Mouse (Mus musculus) layer of hippocampus, adult 6 months (tissue): ENCODE data around the gene Lcn6. TPM values are rescaled to one million over a fixed set of nuclear protein-coding genes. Genes with fewer than 3 reads are reported as not detected.

ENCODE experiments used
- long read RNA-seq, 2 experiments: library from polyadenylated mRNA; unstranded; transcript quantifications; one replicate each; pipeline ENCODE4 v2.0.0; 2019 to 2020
- polyA plus RNA-seq: library from polyadenylated mRNA; unstranded; fragments of <200 nt; fragmentation: Nextera tagmentation; gene quantifications from 2 replicates; pipeline ENCODE4 v1.2.3, GENCODE M21; 2021

Lcn6 gene
- not detected in 2 replicates for polyA plus RNA-seq
- long read RNA-seq, experiment 1 = 0 reads
- long read RNA-seq, experiment 2 = 0 reads

GRCm38 (mm10) chr2:25676486-25676885 is at the start of gene Lcn6:
Gene Lcn6 (plus strand): TSS chr2:25676786.

GRCm38 (mm10) chr2:25627811-25628210 is 48.8 kb upstream of the Lcn6 start, which contains the start of gene Fcna:
Gene Fcna (minus strand): TSS chr2:25628030.

GRCm38 (mm10) chr2:25652902-25653301 is 23.7 kb upstream of the Lcn6 start, which contains the start of gene Lcn8:
Gene Lcn8 (plus strand): TSS chr2:25653120.

GRCm38 (mm10) chr2:25657652-25658051 is 18.9 kb upstream of the Lcn6 start, which contains the start of gene Lcn5:
Gene Lcn5 (plus strand): TSS chr2:25657952.

GRCm38 (mm10) chr2:25682426-25682825 is 5.8 kb downstream of the Lcn6 start, which contains the start of gene Lcn10:
Gene Lcn10 (plus strand): TSS chr2:25682726.

GRCm38 (mm10) chr2:25699743-25700142 is 23.2 kb downstream of the Lcn6 start, which contains the start of gene Obp2a:
Gene Obp2a (plus strand): TSS chr2:25700043.

GRCm38 (mm10) chr2:25706643-25707481 is 30.3 kb downstream of the Lcn6 start, which contains the start of gene Bmyc:
Gene Bmyc (plus strand): TSS chr2:25706739.

Other genes with a start within 250 kb of the Lcn6 start
- 33.0 and 34.1 TPM in 2 replicates for gene Abca2, start 248.1 kb upstream of the Lcn6 start, polyA plus RNA-seq
- gene Clic3, start 219.9 kb upstream of the Lcn6 start, polyA plus RNA-seq = 0.70 and 9.1 TPM in 2 replicates
- 111 and 116 TPM in 2 replicates for gene Paxx, start 215.7 kb upstream of the Lcn6 start, polyA plus RNA-seq
- 2,394 and 5,724 TPM in 2 replicates for gene Ptgds, start 206.7 kb upstream of the Lcn6 start, polyA plus RNA-seq
- not detected in 2 replicates for gene Lcn12, start 182.9 kb upstream of the Lcn6 start, polyA plus RNA-seq
- 124 and 134 TPM in 2 replicates for gene Fbxw5, start 176.0 kb upstream of the Lcn6 start, polyA plus RNA-seq
- 1.8 and 2.0 TPM in 2 replicates for gene C8g, start 175.1 kb upstream of the Lcn6 start, polyA plus RNA-seq
- gene Traf2, start 129.8 kb upstream of the Lcn6 start, polyA plus RNA-seq = 9.9 and 10.3 TPM in 2 replicates
- gene Edf1, start 118.9 kb upstream of the Lcn6 start, polyA plus RNA-seq = 801 and 843 TPM in 2 replicates
- 25.8 and 27.1 TPM in 2 replicates for gene Mamdc4, start 101.9 kb upstream of the Lcn6 start, polyA plus RNA-seq
- gene Phpt1, start 101.6 kb upstream of the Lcn6 start, polyA plus RNA-seq = 151 and 165 TPM in 2 replicates
- 13.5 and 18.7 TPM in 2 replicates for gene Ajm1, start 95.0 kb upstream of the Lcn6 start, polyA plus RNA-seq
- gene Rabl6, start 68.3 kb upstream of the Lcn6 start, polyA plus RNA-seq = 58.2 and 69.1 TPM in 2 replicates
- 0.83 and 1.1 TPM in 2 replicates for gene Ccdc183, start 59.1 kb upstream of the Lcn6 start, polyA plus RNA-seq
- 44.7 and 48.2 TPM in 2 replicates for gene Tmem141, start 54.8 kb upstream of the Lcn6 start, polyA plus RNA-seq
- gene Fcna, start 48.8 kb upstream of the Lcn6 start, polyA plus RNA-seq = 0.33 and 0.40 TPM in 2 replicates
- not detected in 2 replicates for gene Lcn8, start 23.7 kb upstream of the Lcn6 start, polyA plus RNA-seq
- not detected in 2 replicates for gene Lcn5, start 18.8 kb upstream of the Lcn6 start, polyA plus RNA-seq
- not detected in 2 replicates for gene Lcn10, start 5.9 kb downstream of the Lcn6 start, polyA plus RNA-seq
- gene Obp2a, start 23.3 kb downstream of the Lcn6 start, polyA plus RNA-seq = not detected in 2 replicates
- gene Bmyc, start 30.0 kb downstream of the Lcn6 start, polyA plus RNA-seq = 212 and 245 TPM in 2 replicates
- not detected in 2 replicates for gene Obp2b, start 60.2 kb downstream of the Lcn6 start, polyA plus RNA-seq
- gene Lcn3, start 88.8 kb downstream of the Lcn6 start, polyA plus RNA-seq = not detected in 2 replicates
- not detected in 2 replicates for gene Lcn11, start 100.2 kb downstream of the Lcn6 start, polyA plus RNA-seq
- gene Gm13539, start 105.5 kb downstream of the Lcn6 start, polyA plus RNA-seq = not detected in 2 replicates
- not detected in 2 replicates for gene Glt6d1, start 139.1 kb downstream of the Lcn6 start, polyA plus RNA-seq
- gene Lcn9, start 146.4 kb downstream of the Lcn6 start, polyA plus RNA-seq = not detected in 2 replicates
- gene Sohlh1, start 170.5 kb downstream of the Lcn6 start, polyA plus RNA-seq = 0.10 TPM in 1 of 2 replicates, not detected in the other
- 6.0 and 6.2 TPM in 2 replicates for gene Kcnt1, start 186.9 kb downstream of the Lcn6 start, polyA plus RNA-seq